Mouse (Mus musculus) heart, postnatal 14 days (tissue): ENCODE results near the gene A530064D06Rik. TPM values are rescaled to one million over a fixed set of nuclear protein-coding genes. Genes with fewer than 3 reads are reported as not detected.

Source experiments
- total RNA-seq, 2 experiments: library from RNA; stranded (reverse); gene quantifications; 2 replicates each; pipeline ENCODE4 v1.2.3; 2021

Gene A530064D06Rik
- total RNA-seq, 2 experiments from 2014 or later, result not detected

Other genes with a start within 250 kb of the A530064D06Rik start
- gene Foxp4, start 242.6 kb downstream of the A530064D06Rik start, total RNA-seq, result 10 to 100 TPM; 12.2 to 13.6 TPM
- gene 1700122O11Rik, start 129.0 kb downstream of the A530064D06Rik start, total RNA-seq, result not detected
- not detected for gene 1700067P10Rik, start 78.0 kb downstream of the A530064D06Rik start, total RNA-seq
- not detected for gene 9830107B12Rik, start 21.0 kb downstream of the A530064D06Rik start, total RNA-seq
- gene Trem1, start 65.5 kb upstream of the A530064D06Rik start, total RNA-seq, result under 1 TPM; 0.10 to 0.15 TPM
- not detected for gene Trem3, start 80.5 kb upstream of the A530064D06Rik start, total RNA-seq
- gene Treml4, start 97.0 kb upstream of the A530064D06Rik start, total RNA-seq, result under 1 TPM in 1 of 2 experiments, not detected in 1; 0.29 TPM
- under 1 TPM; 0.53 to 1.00 TPM for gene Treml2, start 132.2 kb upstream of the A530064D06Rik start, total RNA-seq
- under 1 TPM; 0.10 to 0.20 TPM for gene B430306N03Rik, start 148.9 kb upstream of the A530064D06Rik start, total RNA-seq
- 1 to 10 TPM; 1.9 to 2.5 TPM for gene Trem2, start 179.1 kb upstream of the A530064D06Rik start, total RNA-seq
- gene Treml1, start 192.6 kb upstream of the A530064D06Rik start, total RNA-seq, result under 1 TPM; 0.22 to 0.29 TPM
- 10 to 100 TPM; 24.3 to 26.5 TPM for gene Nfya, start 242.6 kb upstream of the A530064D06Rik start, total RNA-seq
- gene Oard1, start 242.7 kb upstream of the A530064D06Rik start, total RNA-seq, result 10 to 100 TPM; 10.7 to 12.9 TPM